Mouse (Mus musculus) embryonic fibroblast, embryonic 13.5 days (primary cell): ENCODE measurements around the gene Camkk2.

Experiments
- CTCF ChIP-seq: IDR thresholded peaks from 2 replicates; pipeline ENCODE4 v1.5.1; 2011; ENCODE audit warnings: mild to moderate bottlenecking, control low read depth, low read length, moderate library complexity, borderline replicate concordance; ENCODE audit not compliant: insufficient read depth
- POLR2A ChIP-seq: IDR thresholded peaks from 2 replicates; pipeline ENCODE4 v1.6.1; 2011; ENCODE audit warnings: low read depth, mild to moderate bottlenecking, control low read depth, low read length, moderate library complexity

DNA sequence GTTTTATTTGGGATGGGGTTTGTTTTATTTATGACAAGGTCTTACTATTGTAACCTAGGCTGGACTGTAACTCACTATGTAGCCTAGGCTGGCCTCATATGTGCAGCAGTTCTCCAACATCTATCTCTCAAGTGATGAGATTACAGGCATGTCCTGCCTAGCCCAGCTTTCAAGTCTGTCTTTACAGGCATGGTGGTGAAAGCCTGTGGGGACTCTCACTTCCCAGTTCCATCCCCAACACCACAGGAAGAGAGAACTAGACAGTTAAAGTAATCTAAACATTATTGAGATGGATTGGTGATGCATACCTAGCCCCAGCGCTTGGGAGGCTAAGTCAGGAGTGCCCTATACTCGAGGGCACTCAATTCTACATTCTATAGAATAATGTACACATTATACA, 9.5 kb upstream of the Camkk2 start:
- TF ChIP-seq POLR2A (no peak), CTCF (no peak)
